Mouse (Mus musculus): ENCODE data around the gene Gm21887.

Gene Gm21887

GRCm38 (mm10) chrX:170015883-170016282, 6.4 kb downstream of the Gm21887 start:
- DNase-seq = peak in 1 of 2 experiments; percentile 31

- DNase-seq = peak; percentile 89 to 91
These were observed 8.1 kb downstream of the Gm21887 start for GRCm38 (mm10) chrX:170017333-170018245.

GRCm38 (mm10) chrX:170018571-170019218, 9.2 kb downstream of the Gm21887 start:
- DNase-seq = peak; percentile 73 to 77

- DNase-seq = peak in 1 of 2 experiments; percentile 70
These were observed 9.9 kb downstream of the Gm21887 start for GRCm38 (mm10) chrX:170019219-170019953.

GRCm38 (mm10) chrX:170019954-170020689, 10.7 kb downstream of the Gm21887 start:
- peak; percentile 91 to 99 for DNase-seq

- peak; percentile 78 to 90 for DNase-seq
These were observed 11.2 kb downstream of the Gm21887 start for GRCm38 (mm10) chrX:170020690-170021050.

- peak in 1 of 2 experiments; percentile 53 for DNase-seq
These were observed 11.7 kb downstream of the Gm21887 start for GRCm38 (mm10) chrX:170021205-170021604.

- peak; percentile 61 to 82 for DNase-seq
These were observed 12.4 kb downstream of the Gm21887 start for GRCm38 (mm10) chrX:170021750-170022461.
